Mouse (Mus musculus) left cerebral cortex, postnatal 4 days (tissue): ENCODE measurements around the gene 1700003H04Rik. TPM values are rescaled to one million over a fixed set of nuclear protein-coding genes. Genes with fewer than 3 reads are reported as not detected.

Experiments
- DNase-seq: peaks from one replicate; pipeline ENCODE4 v3.0.0-alpha.2; 2022
- intact Hi-C: fragments of 180-260 bp; cut with DNase I; formaldehyde crosslinking; loops from one replicate; pipeline ENCODE4 v1.15.1; 2025
- total RNA-seq, 2 experiments: library from RNA; stranded (reverse); gene quantifications; 2 replicates each; pipeline ENCODE4 v1.2.3; 2021

Gene 1700003H04Rik
- not detected for total RNA-seq

- intact Hi-C loops, result no loop called here
- no peak for DNase-seq
Observed at GRCm38 (mm10) chr3:124581001-124581400, at the start of gene 1700003H04Rik. 1700003H04Rik (minus strand) TSS chr3:124581101.

- intact Hi-C loops, result no loop called here
- DNase-seq, result no peak
Observed at GRCm38 (mm10) chr3:124623031-124623430, 42.1 kb upstream of the 1700003H04Rik start.

GRCm38 (mm10) chr3:124613287-124613686 is 32.4 kb upstream of the 1700003H04Rik start:
- DNase-seq, result no peak
- intact Hi-C loops, result no loop called here

GRCm38 (mm10) chr3:124609956-124610355 is 29.1 kb upstream of the 1700003H04Rik start:
- intact Hi-C loops, result no loop called here
- no peak for DNase-seq

- intact Hi-C loops, result no loop called here
Observed at GRCm38 (mm10) chr3:124606021-124606517, 25.2 kb upstream of the 1700003H04Rik start.

GRCm38 (mm10) chr3:124605518-124605917 is 24.6 kb upstream of the 1700003H04Rik start:
- intact Hi-C loops, result no loop called here
- DNase-seq, result no peak

More at GRCm38 (mm10) chr3:124606021-124606517, 25.2 kb upstream of the 1700003H04Rik start:
- no peak for DNase-seq

GRCm38 (mm10) chr3:124597789-124598188 is 16.9 kb upstream of the 1700003H04Rik start:
- no peak for DNase-seq
- intact Hi-C loops, result no loop called here

GRCm38 (mm10) chr3:124587534-124587933 is 6.6 kb upstream of the 1700003H04Rik start:
- no peak for DNase-seq
- intact Hi-C loops, result loop anchor here (2.0 to 5.0 kb wide), 3 partner anchors 240 to 1069 kb away; no protein-coding TSS in a partner anchor

- peak; percentile 31 for DNase-seq
- intact Hi-C loops, result loop anchor here (2.0 to 5.0 kb wide), 3 partner anchors 238 to 1067 kb away; no protein-coding TSS in a partner anchor
Observed at GRCm38 (mm10) chr3:124585761-124586160, 4.9 kb upstream of the 1700003H04Rik start.

- no peak for DNase-seq
- intact Hi-C loops, result no loop called here
Observed at GRCm38 (mm10) chr3:124557317-124557716, 23.6 kb downstream of the 1700003H04Rik start.

GRCm38 (mm10) chr3:124555963-124556362 is 24.9 kb downstream of the 1700003H04Rik start:
- intact Hi-C loops, result no loop called here
- no peak for DNase-seq

- intact Hi-C loops, result no loop called here
- no peak for DNase-seq
Observed at GRCm38 (mm10) chr3:124555092-124555491, 25.8 kb downstream of the 1700003H04Rik start.

- DNase-seq, result peak; percentile 64
- intact Hi-C loops, result no loop called here
Observed at GRCm38 (mm10) chr3:124548898-124549297, 32.0 kb downstream of the 1700003H04Rik start.

GRCm38 (mm10) chr3:124538260-124538659 is 42.6 kb downstream of the 1700003H04Rik start:
- intact Hi-C loops, result no loop called here
- DNase-seq, result no peak

- DNase-seq, result no peak
- intact Hi-C loops, result no loop called here
Observed at GRCm38 (mm10) chr3:124536602-124537001, 44.3 kb downstream of the 1700003H04Rik start.

- DNase-seq, result no peak
- intact Hi-C loops, result no loop called here
Observed at GRCm38 (mm10) chr3:124518786-124519185, 62.1 kb downstream of the 1700003H04Rik start.

Other genes starting within 250 kb of the 1700003H04Rik start
- not detected for gene 1700006A11Rik, start 155.1 kb downstream of the 1700003H04Rik start, total RNA-seq